Mouse (Mus musculus) cerebellum, postnatal 14 days (tissue): ENCODE measurements around the gene Prnp.
A peak's percentile ranks its signal among the peaks of the same experiment; 100 is the strongest.

ENCODE experiments used
- DNase-seq, 2 experiments: peaks; one replicate each; pipeline ENCODE4 v3.0.0; 2021; ENCODE audit warnings: mixed read lengths in 2 of 2

The Prnp gene

DNA sequence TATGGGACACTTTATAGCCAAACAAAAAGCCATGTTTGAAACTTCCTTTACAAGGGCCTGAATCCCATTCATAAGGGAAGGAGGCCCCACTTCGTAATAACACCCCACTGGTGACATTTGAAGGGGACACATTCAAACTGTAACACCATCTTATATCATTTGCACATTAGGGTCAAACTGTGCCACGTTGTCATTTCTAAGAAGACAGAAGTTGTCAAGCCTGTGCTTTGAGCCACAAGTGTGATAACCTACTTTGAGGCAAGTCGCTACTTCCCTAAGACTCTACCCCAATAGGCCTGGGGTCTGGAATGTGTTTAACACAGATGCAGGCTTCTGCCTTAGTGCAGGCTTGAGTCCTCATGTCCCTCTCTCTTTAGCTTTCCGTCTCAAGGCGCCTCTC, 2.4 kb upstream of the Prnp start:
- no peak for DNase-seq

DNA sequence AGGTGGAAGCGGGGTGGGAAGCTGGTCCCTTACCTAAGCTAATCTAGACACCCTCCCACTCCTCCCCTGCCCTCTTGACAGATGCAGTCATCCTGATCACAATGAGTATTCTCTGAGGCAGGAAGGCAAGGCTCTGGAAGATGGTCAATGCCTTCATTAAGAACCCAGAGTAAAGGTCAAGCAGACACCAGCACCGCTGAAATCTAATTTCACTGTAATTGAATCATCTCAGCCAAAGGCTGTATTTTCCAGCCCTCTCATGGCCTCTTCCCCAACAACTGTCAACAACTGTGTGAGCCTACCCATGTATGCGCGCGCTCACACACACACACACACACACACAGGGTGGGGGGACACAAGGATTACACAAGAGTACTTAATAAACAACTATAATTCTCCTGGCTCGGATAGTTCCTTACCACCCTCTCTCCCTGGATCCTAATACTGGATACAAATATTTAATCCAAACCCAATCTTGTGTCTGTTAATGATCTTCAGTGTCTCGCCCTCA, 1.3 kb upstream of the Prnp start:
- no peak for DNase-seq

DNA sequence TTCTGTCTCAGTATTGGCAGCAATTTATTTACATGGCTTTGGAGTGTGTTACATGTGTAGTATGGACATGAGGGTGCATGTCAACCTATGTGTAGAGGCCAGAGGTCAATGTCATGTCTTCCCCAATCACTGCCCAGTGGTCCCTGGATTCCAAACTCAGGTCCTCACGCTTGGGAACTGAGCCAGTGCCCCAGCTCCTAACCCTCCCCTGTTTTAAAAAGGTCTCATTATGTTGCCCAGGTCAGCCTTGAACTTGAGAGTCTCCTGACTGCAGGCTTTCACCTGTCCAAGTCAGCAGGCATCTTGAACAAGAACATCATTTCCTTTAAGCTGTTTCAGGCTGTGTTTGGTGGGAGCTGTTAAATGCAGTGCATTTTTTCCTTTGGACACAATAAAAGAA, 822 bp upstream of the Prnp start:
- peak in 1 of 2 experiments; percentile 20 for DNase-seq

DNA sequence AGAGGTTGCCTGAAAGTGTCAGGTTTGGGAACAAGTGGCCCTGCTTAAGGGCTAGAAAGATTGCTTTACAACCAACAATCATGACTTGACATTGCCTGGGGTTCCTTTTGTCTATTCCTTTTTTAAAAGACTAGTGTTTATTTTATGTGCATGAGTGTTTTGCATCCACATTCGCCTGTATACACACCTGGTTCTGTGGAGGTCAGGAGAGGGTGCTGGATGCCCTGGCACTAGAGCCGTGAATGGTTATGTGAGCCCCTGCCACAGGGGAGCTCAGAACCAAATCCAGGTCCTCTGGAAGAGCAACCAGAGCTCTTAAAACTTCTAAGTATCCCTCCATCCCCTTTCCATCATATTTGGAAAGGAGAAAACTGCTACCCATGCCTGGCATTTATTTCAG, 1.1 kb downstream of the Prnp start:
- peak in 1 of 2 experiments; percentile 24 for DNase-seq

DNA sequence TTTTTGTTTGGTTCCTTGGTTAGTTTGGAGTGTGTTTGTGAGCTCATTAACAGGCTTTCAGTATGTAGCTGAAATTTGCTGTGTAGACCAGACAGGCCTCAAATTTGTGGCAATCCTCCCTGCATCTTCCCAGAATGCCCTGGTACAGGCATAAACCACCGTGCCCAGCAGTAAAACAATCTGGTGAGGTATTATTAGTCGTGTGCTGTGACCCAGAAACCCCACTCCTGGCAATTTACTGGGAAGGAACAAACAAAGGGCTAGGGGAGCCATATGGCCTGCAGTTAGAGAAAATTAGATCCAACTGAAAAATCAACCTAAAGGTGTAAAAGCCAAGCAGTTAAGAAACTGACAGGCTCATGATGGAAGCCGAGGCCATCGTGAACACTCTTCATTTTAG, 1.6 kb downstream of the Prnp start:
- peak; percentile 61 to 76 for DNase-seq

DNA sequence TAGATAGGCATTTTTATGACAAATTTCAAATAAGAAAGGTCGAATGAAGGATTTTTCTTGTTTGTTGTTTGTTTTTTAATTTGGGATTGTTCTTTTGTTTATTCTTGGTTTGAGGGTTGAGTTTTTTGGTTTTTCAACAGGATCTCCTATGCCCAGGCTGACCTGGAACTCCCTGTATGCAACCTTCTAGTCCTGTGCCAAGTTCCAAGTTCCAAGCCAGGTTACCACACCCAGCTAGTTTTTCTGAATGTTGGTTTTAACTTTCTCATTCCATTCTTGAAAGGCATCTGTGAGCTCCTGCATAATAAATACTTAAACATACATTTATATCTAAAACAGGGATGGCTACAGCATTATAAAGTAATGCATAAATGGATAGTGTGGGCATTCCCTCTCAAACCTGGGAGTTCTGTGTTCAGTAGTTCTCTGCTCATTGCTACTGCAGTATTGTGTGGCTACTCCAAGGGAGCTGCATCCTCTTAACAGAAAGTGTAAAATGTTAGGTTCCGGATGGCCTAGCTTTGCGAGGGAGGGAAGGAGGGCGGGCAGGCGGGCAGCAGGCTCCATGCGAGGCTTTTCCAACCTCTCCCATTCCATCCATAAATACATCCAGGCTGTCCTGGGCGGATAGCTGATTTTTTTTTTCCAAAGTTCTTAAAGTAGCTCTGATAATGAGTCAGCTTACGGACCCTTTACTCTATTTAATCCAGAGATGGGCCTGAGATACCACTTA, 3.0 kb downstream of the Prnp start:
- DNase-seq = no peak

DNA sequence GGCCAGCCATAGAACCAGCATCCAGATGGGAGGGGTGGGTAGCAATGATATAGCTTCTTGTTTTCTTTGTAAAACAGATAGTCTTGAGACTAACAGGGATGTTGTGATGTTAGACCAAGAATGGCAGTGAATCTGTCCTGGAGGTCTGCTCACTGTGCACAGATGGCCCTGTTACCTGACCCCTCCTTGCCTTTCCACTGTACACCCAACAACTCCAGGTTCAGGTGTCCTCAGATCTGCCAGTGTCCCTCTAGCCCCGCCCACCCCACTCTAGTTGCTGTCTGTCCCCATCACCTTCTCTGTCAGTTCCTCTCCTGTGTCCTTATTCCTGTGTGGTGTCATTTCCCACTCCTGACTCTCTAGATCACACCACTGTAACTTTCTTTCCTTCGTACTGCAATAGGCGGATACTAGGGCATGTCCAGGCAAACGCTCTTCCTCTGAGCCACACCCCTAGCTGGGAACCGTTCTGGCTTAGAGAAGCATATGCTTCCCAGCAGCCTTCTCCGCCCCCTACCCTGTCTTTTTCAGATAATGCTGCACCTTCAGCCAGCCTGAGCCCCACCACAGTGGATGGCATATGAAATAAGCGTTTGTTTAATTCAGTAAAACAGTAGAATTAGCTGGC, 22.7 kb downstream of the Prnp start:
- no peak for DNase-seq

DNA sequence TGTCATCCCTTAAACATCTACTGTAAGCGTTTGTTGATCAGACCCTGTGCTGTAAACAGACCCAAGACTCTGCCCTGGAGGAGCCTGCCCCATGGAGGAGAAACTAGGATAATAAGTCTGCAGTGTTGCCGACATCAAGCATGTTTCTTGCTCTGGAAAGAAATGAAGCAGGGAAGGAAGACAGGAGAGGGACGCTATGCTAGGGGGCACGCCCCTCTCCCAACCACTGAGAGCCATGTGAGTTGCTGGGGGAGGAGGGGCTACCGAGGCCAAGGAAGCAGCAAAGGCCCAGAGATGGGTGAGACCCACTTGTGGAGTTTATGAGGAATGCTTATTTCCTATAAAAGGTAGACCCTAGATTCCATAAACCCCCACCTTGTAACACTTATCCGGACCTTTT, 23.3 kb downstream of the Prnp start:
- no peak for DNase-seq

DNA sequence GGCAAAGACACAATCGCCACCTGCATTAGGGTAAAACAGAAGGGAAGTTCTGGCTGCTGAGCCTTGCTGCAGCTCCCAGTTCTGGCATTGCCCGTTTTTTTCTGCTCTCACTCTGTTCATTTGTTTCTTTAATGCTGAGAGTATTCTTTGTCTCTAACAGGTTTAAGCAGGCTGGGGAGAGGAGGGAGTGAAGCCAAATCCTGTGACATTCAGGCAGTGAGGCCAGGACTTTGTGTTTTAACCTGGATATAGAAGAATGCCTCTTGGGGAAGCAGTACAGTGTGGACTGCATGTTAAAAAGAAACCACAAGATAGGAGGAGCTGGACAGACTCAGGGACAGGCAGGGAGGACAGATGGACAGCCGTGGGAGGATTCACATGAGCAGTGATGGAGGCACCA, 23.9 kb downstream of the Prnp start:
- no peak for DNase-seq

DNA sequence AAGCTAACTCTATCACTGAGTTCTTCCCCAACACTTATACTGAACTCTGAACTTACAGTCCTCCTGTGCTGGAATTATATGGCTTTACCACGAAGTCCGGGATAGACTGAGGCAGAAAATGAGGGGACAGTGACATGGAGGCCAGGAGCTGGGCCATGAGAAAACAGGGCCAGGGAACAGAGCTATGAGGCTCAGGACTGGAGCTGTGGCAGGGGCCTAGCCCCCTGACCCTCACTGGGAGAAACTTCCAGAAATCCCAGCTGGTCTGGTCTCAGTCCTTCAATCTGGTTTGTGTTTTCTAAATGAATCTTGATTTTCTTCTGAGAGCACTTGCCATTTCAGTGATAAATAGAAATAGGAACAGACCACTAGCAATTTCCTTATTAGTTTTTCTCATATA, 24.5 kb downstream of the Prnp start:
- no peak for DNase-seq

DNA sequence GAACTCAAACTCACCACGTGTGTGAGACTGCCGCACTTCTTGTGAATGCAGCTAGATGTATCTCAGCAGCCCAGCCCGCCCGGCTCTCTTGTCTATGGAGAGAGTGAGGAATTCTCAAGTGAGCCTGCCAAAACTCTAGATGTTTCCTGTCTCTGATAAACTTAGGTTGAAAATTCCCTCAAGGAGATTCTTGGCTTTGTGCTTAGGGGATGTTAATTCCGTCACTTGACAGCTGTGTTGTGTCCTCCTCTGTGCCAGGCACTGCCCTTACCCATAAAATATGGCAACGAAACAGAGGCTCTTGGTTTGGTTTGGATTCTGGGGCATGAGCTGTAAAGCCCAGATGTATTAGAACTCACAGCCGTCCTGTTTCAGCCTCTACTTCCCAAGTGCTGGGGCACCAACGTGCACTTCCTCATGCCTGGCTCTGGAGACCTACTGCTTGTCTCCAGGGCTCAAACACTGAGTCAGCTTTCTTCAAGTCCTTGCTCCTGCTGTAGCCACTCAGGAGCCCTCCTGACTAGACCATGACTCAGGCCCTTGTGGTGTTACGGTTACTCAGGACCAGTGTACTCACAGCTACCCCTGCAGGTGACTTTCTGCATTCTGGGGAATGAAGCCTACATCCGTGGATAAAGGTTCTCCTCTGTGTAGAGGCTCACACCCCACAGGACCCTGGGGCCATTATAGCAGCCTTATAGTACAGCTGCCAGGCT, 25.8 kb downstream of the Prnp start:
- no peak for DNase-seq

DNA sequence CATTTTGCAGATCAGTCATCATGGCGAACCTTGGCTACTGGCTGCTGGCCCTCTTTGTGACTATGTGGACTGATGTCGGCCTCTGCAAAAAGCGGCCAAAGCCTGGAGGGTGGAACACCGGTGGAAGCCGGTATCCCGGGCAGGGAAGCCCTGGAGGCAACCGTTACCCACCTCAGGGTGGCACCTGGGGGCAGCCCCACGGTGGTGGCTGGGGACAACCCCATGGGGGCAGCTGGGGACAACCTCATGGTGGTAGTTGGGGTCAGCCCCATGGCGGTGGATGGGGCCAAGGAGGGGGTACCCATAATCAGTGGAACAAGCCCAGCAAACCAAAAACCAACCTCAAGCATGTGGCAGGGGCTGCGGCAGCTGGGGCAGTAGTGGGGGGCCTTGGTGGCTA, 26.7 kb downstream of the Prnp start:
- DNase-seq = no peak

DNA sequence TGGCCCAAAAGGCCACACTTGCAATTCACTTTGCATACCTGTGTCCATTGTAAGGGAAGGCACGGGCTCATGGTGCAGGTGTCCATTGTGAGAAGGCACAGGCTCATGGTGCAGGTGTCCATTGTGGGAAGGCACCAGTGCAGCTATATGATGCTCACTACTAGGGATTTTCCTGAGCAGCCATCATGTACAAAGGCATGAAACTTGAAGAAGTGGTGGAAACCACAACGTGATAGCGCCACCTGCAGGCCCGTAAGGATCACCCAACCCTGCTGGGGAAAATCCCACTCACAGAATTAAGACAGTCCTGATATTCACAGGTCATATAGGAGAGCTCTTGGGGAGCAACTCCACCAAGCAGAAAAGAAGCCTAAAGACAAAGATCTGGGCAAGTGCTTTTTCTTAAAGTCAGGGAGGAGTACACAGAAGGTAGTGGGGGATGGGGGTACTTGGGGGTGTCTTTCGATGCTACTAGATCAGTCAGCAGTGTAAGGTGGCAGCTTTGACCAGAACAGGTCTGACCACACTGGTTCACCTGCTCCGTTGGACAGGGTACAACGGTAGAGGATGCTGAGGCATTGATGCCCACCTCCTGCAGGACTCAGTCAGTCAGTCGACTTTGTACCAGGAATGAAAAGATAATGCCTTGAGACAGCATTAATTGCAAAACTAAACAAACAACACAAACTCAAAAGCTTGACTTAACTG, 29.8 kb downstream of the Prnp start:
- peak; percentile 67 to 80 for DNase-seq

DNA sequence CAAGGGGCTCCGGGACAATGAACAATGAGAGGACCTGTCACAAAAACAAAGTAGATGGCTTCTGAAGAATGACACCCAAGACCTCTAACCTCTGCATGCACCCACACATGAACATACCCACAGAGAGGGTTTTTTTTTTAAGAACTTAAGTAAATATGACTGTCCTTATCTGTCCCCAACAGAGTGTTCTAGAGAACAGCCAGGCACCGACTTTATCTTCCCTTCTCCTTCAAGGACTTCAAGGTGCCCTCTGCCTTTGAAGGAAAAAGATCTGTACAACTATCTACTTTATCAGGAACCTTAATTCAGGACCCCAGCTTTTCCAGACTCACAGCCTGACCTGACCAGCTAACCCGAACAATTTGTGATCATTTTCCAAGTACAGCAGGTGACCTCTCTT, 30.8 kb downstream of the Prnp start:
- no peak for DNase-seq

DNA sequence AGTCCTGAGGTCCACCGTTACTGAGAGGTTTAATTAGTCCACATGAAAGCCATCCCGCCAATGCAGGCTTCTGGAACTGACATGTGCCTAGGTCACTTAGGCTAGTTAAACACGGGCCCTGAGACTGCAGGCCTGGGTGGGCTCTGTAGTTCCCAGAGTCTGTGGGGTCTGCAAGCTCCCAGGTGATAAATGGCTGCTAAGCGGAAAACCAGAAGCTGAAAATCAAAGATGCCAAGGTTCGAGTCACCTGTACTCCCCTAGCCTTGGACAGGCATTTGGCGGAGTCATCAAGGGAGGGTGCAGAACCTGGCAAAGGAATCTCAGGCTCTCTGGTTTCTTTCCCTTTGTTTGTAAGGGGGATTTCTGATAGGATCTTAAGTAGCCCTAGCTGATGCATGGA, 31.8 kb downstream of the Prnp start:
- DNase-seq = no peak

DNA sequence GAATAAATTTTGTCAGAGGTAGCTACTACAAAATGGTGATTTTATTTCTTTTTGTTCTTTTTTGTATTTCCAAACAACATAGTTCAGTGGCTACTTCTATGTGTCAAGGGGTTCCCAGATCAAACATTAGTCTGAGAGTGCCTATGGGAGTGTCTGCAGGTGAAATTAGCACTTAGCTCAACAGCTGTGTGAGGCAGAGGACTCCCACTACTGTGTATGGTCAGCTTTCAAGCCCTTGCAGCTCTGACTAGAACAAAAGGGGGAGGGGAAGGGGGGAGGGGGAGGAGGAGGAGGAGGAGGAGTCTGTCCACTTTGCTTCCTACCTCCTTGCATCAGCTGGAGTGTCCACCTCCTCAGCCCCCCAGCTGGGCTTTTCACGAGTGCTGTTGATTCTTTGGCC, 34.6 kb downstream of the Prnp start:
- peak in 1 of 2 experiments; percentile 1 for DNase-seq

DNA sequence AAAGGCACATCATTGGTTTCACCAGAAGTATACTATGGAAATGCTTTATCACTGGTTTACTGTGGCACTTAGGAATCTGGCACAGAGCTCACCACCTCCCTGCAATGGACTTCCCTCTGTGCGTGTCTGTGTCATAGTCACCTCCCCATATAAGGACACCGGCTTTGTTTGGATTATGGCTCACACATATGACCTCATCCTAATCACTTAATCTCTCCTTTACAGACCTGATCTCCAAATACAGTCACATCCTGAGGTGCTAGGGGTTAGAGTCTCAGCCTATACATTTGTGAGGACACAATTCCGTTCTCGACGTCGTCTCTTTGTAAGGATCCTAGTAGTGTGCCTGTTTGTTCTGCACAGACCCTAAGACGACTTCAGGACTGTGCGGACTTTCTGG, 35.5 kb downstream of the Prnp start:
- DNase-seq = peak in 1 of 2 experiments; percentile 0

DNA sequence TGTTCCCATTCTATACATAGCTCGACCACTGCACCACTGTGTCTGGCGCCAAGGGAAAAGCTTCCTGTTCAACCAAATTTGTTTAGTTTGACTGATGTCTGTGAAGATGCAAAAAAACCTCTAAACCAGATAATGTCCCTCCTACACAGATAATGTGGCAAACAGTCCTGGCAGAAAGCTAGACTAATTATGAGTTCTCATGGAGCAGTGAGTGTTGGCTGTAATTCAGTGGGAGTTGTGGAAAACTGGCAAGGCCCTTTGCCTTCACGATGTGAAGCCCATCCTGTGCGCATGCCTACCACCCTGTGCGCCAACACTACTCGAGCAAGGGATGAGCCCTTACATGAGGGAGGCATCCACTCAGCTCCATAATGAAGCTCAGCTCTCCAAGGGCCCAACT, 36.0 kb downstream of the Prnp start:
- DNase-seq = peak in 1 of 2 experiments; percentile 7

DNA sequence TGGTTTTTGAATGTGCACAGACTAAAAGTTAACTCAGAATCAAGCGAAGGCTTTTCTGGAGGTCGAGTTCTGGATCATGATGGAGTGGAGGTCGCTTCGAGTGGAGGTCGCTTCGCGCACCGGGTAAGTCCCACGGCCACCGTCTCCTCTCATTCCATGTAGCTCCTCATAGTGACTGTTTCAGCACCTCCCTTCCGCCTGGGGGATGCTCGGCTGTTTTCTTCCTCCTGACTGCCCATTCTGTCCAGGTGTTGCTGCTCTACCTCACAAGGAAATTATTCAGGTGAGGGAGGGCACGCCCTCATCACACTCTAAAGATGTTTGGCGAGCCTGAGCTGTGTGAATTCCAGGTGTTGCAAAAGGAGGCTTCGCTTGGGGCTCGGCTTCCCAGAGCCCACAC, 36.6 kb downstream of the Prnp start:
- peak in 1 of 2 experiments; percentile 1 for DNase-seq

DNA sequence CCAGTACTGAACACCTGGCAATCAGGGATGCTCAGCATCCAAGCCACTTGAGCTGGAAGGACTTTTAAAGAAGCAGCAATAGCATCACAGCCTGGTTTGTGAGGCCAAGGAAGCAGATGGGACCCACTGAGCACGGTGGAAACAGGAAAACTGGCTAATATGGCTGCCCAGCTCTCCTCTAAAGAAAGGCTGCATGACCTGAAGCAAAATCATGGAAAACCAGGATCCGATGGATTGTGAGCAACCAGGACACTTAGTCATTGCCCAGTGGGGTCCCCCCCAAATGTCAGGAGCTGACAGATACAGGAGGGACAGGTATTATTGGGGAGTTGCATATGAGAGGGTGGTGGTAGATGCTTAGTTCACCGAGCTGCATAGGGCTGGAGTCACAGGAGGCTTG, 38.4 kb downstream of the Prnp start:
- DNase-seq = no peak

DNA sequence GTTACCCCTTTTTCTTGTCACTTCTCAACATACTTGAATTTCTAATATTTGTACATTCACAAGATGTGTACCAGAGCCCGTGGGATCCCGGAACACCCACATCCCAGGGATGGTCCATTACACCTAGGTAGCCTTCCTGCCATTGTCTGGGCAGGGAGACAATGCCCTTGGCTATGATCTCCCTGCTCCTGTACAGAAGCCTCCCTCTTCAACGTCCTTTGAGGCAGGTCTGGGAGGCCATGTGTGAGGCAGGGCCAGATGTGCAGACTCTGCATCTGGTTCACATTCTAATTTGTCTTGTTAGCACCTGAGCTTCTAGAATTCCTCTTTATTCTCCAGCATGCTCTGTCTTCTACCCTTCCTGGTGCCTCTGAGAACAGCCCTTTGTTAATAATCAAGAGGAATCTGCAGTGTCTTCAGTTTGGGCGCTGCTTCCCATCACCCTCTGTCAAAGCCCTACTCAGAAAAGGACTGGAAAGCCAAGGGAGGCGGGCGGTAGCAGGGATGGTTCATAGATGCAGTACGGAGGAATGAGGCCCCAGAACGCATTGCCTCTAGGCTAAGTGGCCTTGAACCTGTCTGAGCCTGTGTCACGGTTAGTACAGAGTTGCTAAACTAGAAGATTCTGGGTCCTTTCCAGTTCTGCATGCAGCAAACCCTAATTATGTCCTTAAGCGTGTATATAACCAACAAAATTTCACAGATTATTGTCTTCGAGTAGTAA, 39.4 kb downstream of the Prnp start:
- DNase-seq = peak in 1 of 2 experiments; percentile 1

DNA sequence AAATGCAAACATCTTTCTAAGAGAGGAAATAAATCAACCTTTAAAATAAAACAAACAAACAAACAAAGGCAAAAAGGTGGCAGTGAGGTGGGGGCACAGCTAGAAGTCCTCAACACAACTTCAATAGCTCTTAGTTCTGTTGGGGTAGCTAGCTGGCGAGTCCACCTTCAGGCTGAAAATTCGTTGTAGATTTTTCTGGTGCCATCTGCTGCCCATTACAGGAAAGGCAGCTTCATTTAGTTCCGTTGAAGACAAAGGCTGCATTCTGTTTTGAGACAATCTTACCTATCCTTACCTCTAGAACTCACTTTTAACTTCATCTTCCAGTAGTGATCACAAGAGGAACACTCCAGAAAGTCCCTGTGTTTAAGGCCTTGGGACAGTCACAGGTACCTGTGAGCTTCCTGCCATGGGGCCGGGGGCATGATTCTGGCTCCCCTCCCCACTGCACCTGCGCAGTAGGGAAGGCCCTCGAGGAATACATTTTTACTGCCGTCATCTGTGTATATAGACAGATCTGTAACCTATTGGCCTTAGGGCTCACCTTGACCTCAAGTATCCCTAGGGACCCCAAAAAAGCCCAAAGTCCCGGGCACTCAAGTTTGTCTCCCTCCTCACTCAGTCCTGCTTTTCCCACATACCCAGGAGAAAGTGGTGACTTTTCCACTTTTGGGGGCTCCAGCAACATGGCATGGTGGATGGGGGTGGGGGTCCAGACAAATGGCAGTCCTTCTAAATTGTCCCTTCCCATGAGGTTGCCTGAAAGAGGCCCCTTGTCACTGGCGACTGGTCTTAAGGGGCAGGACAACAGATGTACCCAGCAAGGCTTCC, 40.3 kb downstream of the Prnp start:
- peak; percentile 83 for DNase-seq
